Mouse (Mus musculus): ENCODE data around the gene Igsf21. TPM values are rescaled to one million over a fixed set of nuclear protein-coding genes. Genes with fewer than 3 reads are reported as not detected.
A peak's percentile ranks its signal among the peaks of the same experiment; 100 is the strongest.

Igsf21 gene
- total and polyA plus RNA-seq, 2 experiments from 2014 or later: 145 to 146 TPM

GRCm38 (mm10) chr4:140249011-140249744, 2.6 kb upstream of the Igsf21 start:
- peak; percentile 73 for TF ChIP-seq CTCF (IDR thresholded peaks at IDR 0.05)
- WGBS: 6% methylated on average over 22 of the region's 22 CpGs
- ATAC-seq (ENCODE audit: low FRiP score): no peak
- Histone ChIP-seq H3K4me2 (ENCODE audit: low read depth, low read length, poor library complexity, severe bottlenecking) (no peak overlapping the region), H3K27ac (ENCODE audit: low read depth, low read length) (no peak overlapping the region), H3K9me3 (ENCODE audit: low read length) (no peaks in the 10 kb centered on the region), H3K36me3 (ENCODE audit: insufficient read depth, low read length) (no peaks in the 10 kb centered on the region), H3K27me3 (ENCODE audit: insufficient read depth, low read length) (0 out of 2 replicates have a peak, but pooled peaks cover 4% of the 10 kb centered on the region), H3K9ac (replicated peaks; ENCODE audit: low read length, poor library complexity, severe bottlenecking) (no peak overlapping the region), H3K4me3 (ENCODE audit: low read depth, low read length) (no peak overlapping the region), H3K4me1 (ENCODE audit: insufficient read depth, low read length) (peaks cover 3% of the 10 kb centered on the region; the same call in 1 of the 2 replicates)
- peak; percentile 70 for DNase-seq (ENCODE audit: low spot score)

DNA sequence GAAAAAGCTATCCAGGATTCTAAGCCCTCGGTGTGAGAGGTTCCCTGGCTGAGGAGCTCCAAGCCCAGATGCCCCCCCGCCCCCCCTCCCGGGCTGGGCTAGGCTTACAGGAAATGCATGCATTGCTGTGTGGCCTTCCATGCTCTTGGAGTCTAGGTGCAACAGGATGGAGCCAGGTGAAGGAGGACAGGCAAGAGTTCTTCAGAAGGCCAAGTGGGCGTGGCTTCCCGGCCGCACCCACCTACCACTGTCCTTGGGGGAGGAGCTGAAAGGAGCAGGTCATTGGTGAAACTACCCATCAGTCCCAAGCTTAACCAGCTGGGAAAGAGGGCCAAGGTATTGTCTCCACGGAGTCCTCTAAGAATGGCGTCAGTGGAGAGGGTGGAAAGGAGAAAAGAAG, 1.8 kb upstream of the Igsf21 start:
- WGBS: 6% methylated on average over 8 of the region's 8 CpGs
- H3K9me3 ChIP-seq (ENCODE audit: low read length): no peaks in the 10 kb centered on the region
- H3K9ac ChIP-seq (replicated peaks; ENCODE audit: low read length, poor library complexity, severe bottlenecking): no peak overlapping the region
- H3K27me3 ChIP-seq (ENCODE audit: insufficient read depth, low read length): 0 out of 2 replicates have a peak, but pooled peaks cover 4% of the 10 kb centered on the region
- no peak for DNase-seq (ENCODE audit: low spot score)
- H3K4me3 ChIP-seq (ENCODE audit: low read depth, low read length): no peak overlapping the region
- H3K4me2 ChIP-seq (ENCODE audit: low read depth, low read length, poor library complexity, severe bottlenecking): no peak overlapping the region
- H3K27ac ChIP-seq (ENCODE audit: low read depth, low read length): no peak overlapping the region
- peaks cover 6% of the 10 kb centered on the region; the same call in 1 of the 2 replicates for H3K4me1 ChIP-seq (ENCODE audit: insufficient read depth, low read length)
- no peak for TF ChIP-seq CTCF (IDR thresholded peaks at IDR 0.05)
- no peaks in the 10 kb centered on the region for H3K36me3 ChIP-seq (ENCODE audit: insufficient read depth, low read length)
- no peak for ATAC-seq (ENCODE audit: low FRiP score)

GRCm38 (mm10) chr4:140247006-140248003, 721 bp upstream of the Igsf21 start:
- Histone ChIP-seq H3K4me3 (ENCODE audit: low read depth, low read length) (peak overlapping the region; percentile 78), H3K27ac (ENCODE audit: low read depth, low read length) (peak overlapping the region; percentile 21; the same call in 1 of the 2 replicates), H3K4me2 (ENCODE audit: low read depth, low read length, poor library complexity, severe bottlenecking) (peak overlapping the region; percentile 75), H3K27me3 (ENCODE audit: insufficient read depth, low read length) (0 out of 2 replicates have a peak, but pooled peaks cover 4% of the 10 kb centered on the region), H3K9me3 (ENCODE audit: low read length) (no peaks in the 10 kb centered on the region), H3K9ac (replicated peaks; ENCODE audit: low read length, poor library complexity, severe bottlenecking) (peak overlapping the region; percentile 75; the same call in 1 of the 2 replicates), H3K4me1 (ENCODE audit: insufficient read depth, low read length) (peaks cover 10% of the 10 kb centered on the region; the same call in 1 of the 2 replicates), H3K36me3 (ENCODE audit: insufficient read depth, low read length) (no peaks in the 10 kb centered on the region)
- WGBS: 9% methylated on average over 27 of the region's 28 CpGs
- no peak for DNase-seq (ENCODE audit: low spot score)
- no peak for ATAC-seq (ENCODE audit: low FRiP score)
- no peak for TF ChIP-seq CTCF (IDR thresholded peaks at IDR 0.05)

GRCm38 (mm10) chr4:140245286-140246179, 1.1 kb downstream of the Igsf21 start:
- Histone ChIP-seq H3K27ac (ENCODE audit: low read depth, low read length) (peak overlapping the region; percentile 77), H3K9me3 (ENCODE audit: low read length) (no peaks in the 10 kb centered on the region), H3K4me3 (ENCODE audit: low read depth, low read length) (peak overlapping the region; percentile 78), H3K4me1 (ENCODE audit: insufficient read depth, low read length) (peaks cover 10% of the 10 kb centered on the region; the same call in 1 of the 2 replicates), H3K9ac (replicated peaks; ENCODE audit: low read length, poor library complexity, severe bottlenecking) (peak overlapping the region; percentile 75), H3K27me3 (ENCODE audit: insufficient read depth, low read length) (0 out of 2 replicates have a peak, but pooled peaks cover 4% of the 10 kb centered on the region), H3K4me2 (ENCODE audit: low read depth, low read length, poor library complexity, severe bottlenecking) (peak overlapping the region; percentile 75), H3K36me3 (ENCODE audit: insufficient read depth, low read length) (no peaks in the 10 kb centered on the region)
- TF ChIP-seq CTCF (IDR thresholded peaks at IDR 0.05): peak; percentile 72
- under 1% methylated on average over 23 of the region's 23 CpGs for WGBS
- ATAC-seq (ENCODE audit: low FRiP score) (peak; percentile 3; the same call in 1 of the 2 replicates), DNase-seq (ENCODE audit: low spot score) (peak; percentile 82)

DNA sequence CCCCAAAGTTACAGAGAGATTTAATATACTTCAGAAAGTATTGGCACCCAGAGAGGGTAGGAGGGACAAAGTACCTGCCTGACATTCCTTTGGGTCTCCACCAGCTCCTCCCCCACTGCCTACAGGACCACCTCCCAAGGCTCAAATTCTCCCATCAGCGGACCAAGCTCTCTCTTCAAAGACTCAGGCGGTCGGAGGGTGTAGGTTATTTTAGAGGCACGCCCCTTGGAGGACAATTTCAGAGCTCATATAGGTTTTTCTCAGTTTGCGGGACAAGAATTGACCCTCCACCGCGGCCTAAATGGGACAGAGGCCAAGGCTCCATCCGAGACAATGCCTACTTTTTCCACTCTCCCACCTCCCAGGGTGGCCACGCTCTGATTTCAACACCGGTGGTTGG, 1.7 kb downstream of the Igsf21 start:
- Histone ChIP-seq H3K27me3 (ENCODE audit: insufficient read depth, low read length) (0 out of 2 replicates have a peak, but pooled peaks cover 4% of the 10 kb centered on the region), H3K9ac (replicated peaks; ENCODE audit: low read length, poor library complexity, severe bottlenecking) (peak overlapping the region; percentile 75), H3K4me2 (ENCODE audit: low read depth, low read length, poor library complexity, severe bottlenecking) (peak overlapping the region; percentile 75), H3K4me1 (ENCODE audit: insufficient read depth, low read length) (peaks cover 10% of the 10 kb centered on the region; the same call in 1 of the 2 replicates), H3K36me3 (ENCODE audit: insufficient read depth, low read length) (no peaks in the 10 kb centered on the region), H3K27ac (ENCODE audit: low read depth, low read length) (no peak overlapping the region), H3K4me3 (ENCODE audit: low read depth, low read length) (peak overlapping the region; percentile 78), H3K9me3 (ENCODE audit: low read length) (no peaks in the 10 kb centered on the region)
- ATAC-seq (ENCODE audit: low FRiP score): no peak
- 3% methylated on average over 10 of the region's 10 CpGs for WGBS
- no peak for DNase-seq (ENCODE audit: low spot score)
- no peak for TF ChIP-seq CTCF (IDR thresholded peaks at IDR 0.05)
